Mouse (Mus musculus): ENCODE measurements around the gene Myzap. TPM values are rescaled to one million over a fixed set of nuclear protein-coding genes. Genes with fewer than 3 reads are reported as not detected.
A peak's percentile ranks its signal among the peaks of the same experiment; 100 is the strongest.

The Myzap gene
- polyA plus RNA-seq, 1 experiment from 2014 or later, result 2.3 TPM

- Histone ChIP-seq H3K4me1 (replicated peaks) (no peaks in the 10 kb centered on the region), H3K27ac (replicated peaks) (no peak overlapping the region), H3K4me2 (no peak overlapping the region), H3K4me3 (no peak overlapping the region), H3K36me3 (no peaks in the 10 kb centered on the region), H3K9me3 (no peaks in the 10 kb centered on the region), H3K27me3 (no peaks in the 10 kb centered on the region), H3K9ac (no peak overlapping the region)
- no peak for ATAC-seq (ENCODE audit: low FRiP score, low read depth)
- 37% methylated on average over 5 of the region's 5 CpGs for WGBS
These were observed 23.7 kb downstream of the Myzap start for GRCm38 (mm10) chr9:71568323-71568942.

GRCm38 (mm10) chr9:71567391-71567790 lies 24.8 kb downstream of the Myzap start:
- Histone ChIP-seq H3K9ac (no peak overlapping the region), H3K27ac (replicated peaks) (no peak overlapping the region), H3K4me3 (no peak overlapping the region), H3K36me3 (no peaks in the 10 kb centered on the region), H3K4me2 (no peak overlapping the region), H3K4me1 (replicated peaks) (no peaks in the 10 kb centered on the region), H3K27me3 (no peaks in the 10 kb centered on the region), H3K9me3 (no peaks in the 10 kb centered on the region)
- 66% methylated on average over 3 of the region's 3 CpGs for WGBS
- ATAC-seq (ENCODE audit: low FRiP score, low read depth), result no peak

- Histone ChIP-seq H3K27me3 (no peaks in the 10 kb centered on the region), H3K4me1 (replicated peaks) (no peaks in the 10 kb centered on the region), H3K27ac (replicated peaks) (no peak overlapping the region), H3K36me3 (no peaks in the 10 kb centered on the region), H3K4me3 (no peak overlapping the region), H3K9ac (no peak overlapping the region), H3K4me2 (no peak overlapping the region), H3K9me3 (no peaks in the 10 kb centered on the region)
- 74% methylated on average over 4 of the region's 4 CpGs for WGBS
- ATAC-seq (ENCODE audit: low FRiP score, low read depth), result no peak
These were observed 25.4 kb downstream of the Myzap start for GRCm38 (mm10) chr9:71566763-71567162.

- Histone ChIP-seq H3K4me1 (replicated peaks) (no peaks in the 10 kb centered on the region), H3K4me2 (no peak overlapping the region), H3K36me3 (no peaks in the 10 kb centered on the region), H3K27ac (replicated peaks) (no peak overlapping the region), H3K9me3 (no peaks in the 10 kb centered on the region), H3K27me3 (no peaks in the 10 kb centered on the region), H3K9ac (no peak overlapping the region), H3K4me3 (no peak overlapping the region)
- WGBS, result 35% methylated on average over 2 of the region's 2 CpGs
- no peak for ATAC-seq (ENCODE audit: low FRiP score, low read depth)
These were observed 34.4 kb downstream of the Myzap start for GRCm38 (mm10) chr9:71557737-71558136.

- no peak for ATAC-seq (ENCODE audit: low FRiP score, low read depth)
- H3K4me1 ChIP-seq (replicated peaks), result no peaks in the 10 kb centered on the region
- 98% methylated on average over 3 of the region's 3 CpGs for WGBS
- no peak overlapping the region for H3K4me3 ChIP-seq
- no peaks in the 10 kb centered on the region for H3K27me3 ChIP-seq
- no peak overlapping the region for H3K27ac ChIP-seq (replicated peaks)
- no peaks in the 10 kb centered on the region for H3K36me3 ChIP-seq
- no peaks in the 10 kb centered on the region for H3K9me3 ChIP-seq
- H3K9ac ChIP-seq, result no peak overlapping the region
- H3K4me2 ChIP-seq, result no peak overlapping the region
These were observed 38.2 kb downstream of the Myzap start for GRCm38 (mm10) chr9:71554001-71554400.

- Histone ChIP-seq H3K36me3 (no peaks in the 10 kb centered on the region), H3K9ac (no peak overlapping the region), H3K27me3 (no peaks in the 10 kb centered on the region), H3K9me3 (no peaks in the 10 kb centered on the region), H3K4me1 (replicated peaks) (no peaks in the 10 kb centered on the region), H3K4me2 (no peak overlapping the region), H3K4me3 (no peak overlapping the region), H3K27ac (replicated peaks) (no peak overlapping the region)
- WGBS, result 94% methylated on average over 8 of the region's 8 CpGs
- no peak for ATAC-seq (ENCODE audit: low FRiP score, low read depth)
These were observed 42.0 kb downstream of the Myzap start for GRCm38 (mm10) chr9:71550176-71550575.

GRCm38 (mm10) chr9:71547704-71548275 lies 44.4 kb downstream of the Myzap start:
- ATAC-seq (ENCODE audit: low FRiP score, low read depth), result no peak
- H3K9me3 ChIP-seq, result no peaks in the 10 kb centered on the region
- H3K9ac ChIP-seq, result no peak overlapping the region
- no peak overlapping the region for H3K4me2 ChIP-seq
- no peak overlapping the region for H3K27ac ChIP-seq (replicated peaks)
- 0 out of 2 replicates have a peak, but pooled peaks cover 2% of the 10 kb centered on the region for H3K27me3 ChIP-seq
- H3K4me3 ChIP-seq, result no peak overlapping the region
- H3K4me1 ChIP-seq (replicated peaks), result peaks cover 4% of the 10 kb centered on the region
- H3K36me3 ChIP-seq, result no peaks in the 10 kb centered on the region
- WGBS, result 68% methylated on average over 10 of the region's 10 CpGs

- ATAC-seq (ENCODE audit: low FRiP score, low read depth), result no peak
- 92% methylated on average over 5 of the region's 5 CpGs for WGBS
- Histone ChIP-seq H3K4me2 (no peak overlapping the region), H3K4me1 (replicated peaks) (peaks cover 4% of the 10 kb centered on the region), H3K9ac (no peak overlapping the region), H3K27ac (replicated peaks) (no peak overlapping the region), H3K9me3 (no peaks in the 10 kb centered on the region), H3K36me3 (no peaks in the 10 kb centered on the region), H3K4me3 (no peak overlapping the region), H3K27me3 (0 out of 2 replicates have a peak, but pooled peaks cover 2% of the 10 kb centered on the region)
These were observed 47.3 kb downstream of the Myzap start for GRCm38 (mm10) chr9:71544831-71545230.

GRCm38 (mm10) chr9:71543443-71544222 lies 48.5 kb downstream of the Myzap start:
- H3K27me3 ChIP-seq, result 0 out of 2 replicates have a peak, but pooled peaks cover 2% of the 10 kb centered on the region
- 19% methylated on average over 19 of the region's 19 CpGs for WGBS
- no peak overlapping the region for H3K9ac ChIP-seq
- H3K4me3 ChIP-seq, result no peak overlapping the region
- H3K4me2 ChIP-seq, result peak overlapping the region; percentile 18; the same call in 1 of the 2 replicates
- H3K36me3 ChIP-seq, result no peaks in the 10 kb centered on the region
- no peak overlapping the region for H3K27ac ChIP-seq (replicated peaks)
- H3K4me1 ChIP-seq (replicated peaks), result peaks cover 4% of the 10 kb centered on the region
- ATAC-seq (ENCODE audit: low FRiP score, low read depth), result peak; percentile 82; the same call in 1 of the 2 replicates
- no peaks in the 10 kb centered on the region for H3K9me3 ChIP-seq

- Histone ChIP-seq H3K4me1 (replicated peaks) (peaks cover 4% of the 10 kb centered on the region), H3K27ac (replicated peaks) (no peak overlapping the region)
These were observed 49.9 kb downstream of the Myzap start for GRCm38 (mm10) chr9:71542292-71542691.

GRCm38 (mm10) chr9:71540739-71541138 lies 51.4 kb downstream of the Myzap start:
- Histone ChIP-seq H3K27me3 (0 out of 2 replicates have a peak, but pooled peaks cover 2% of the 10 kb centered on the region), H3K9ac (no peak overlapping the region), H3K4me1 (replicated peaks) (peaks cover 4% of the 10 kb centered on the region), H3K4me3 (no peak overlapping the region), H3K9me3 (no peaks in the 10 kb centered on the region), H3K36me3 (no peaks in the 10 kb centered on the region), H3K27ac (replicated peaks) (no peak overlapping the region), H3K4me2 (no peak overlapping the region)
- 81% methylated on average over 3 of the region's 3 CpGs for WGBS
- no peak for ATAC-seq (ENCODE audit: low FRiP score, low read depth)

More at GRCm38 (mm10) chr9:71542292-71542691, 49.9 kb downstream of the Myzap start:
- WGBS, result 77% methylated on average over 5 of the region's 5 CpGs
- H3K9me3 ChIP-seq, result no peaks in the 10 kb centered on the region
- ATAC-seq (ENCODE audit: low FRiP score, low read depth), result no peak
- no peak overlapping the region for H3K4me2 ChIP-seq
- H3K4me3 ChIP-seq, result no peak overlapping the region
- no peaks in the 10 kb centered on the region for H3K36me3 ChIP-seq
- 0 out of 2 replicates have a peak, but pooled peaks cover 2% of the 10 kb centered on the region for H3K27me3 ChIP-seq
- H3K9ac ChIP-seq, result no peak overlapping the region

GRCm38 (mm10) chr9:71535730-71536129 lies 56.4 kb downstream of the Myzap start:
- Histone ChIP-seq H3K4me3 (no peak overlapping the region), H3K27ac (replicated peaks) (no peak overlapping the region), H3K9me3 (no peaks in the 10 kb centered on the region), H3K4me2 (no peak overlapping the region), H3K36me3 (no peaks in the 10 kb centered on the region), H3K9ac (no peak overlapping the region), H3K4me1 (replicated peaks) (no peaks in the 10 kb centered on the region), H3K27me3 (no peaks in the 10 kb centered on the region)
- 94% methylated on average over 5 of the region's 5 CpGs for WGBS
- ATAC-seq (ENCODE audit: low FRiP score, low read depth), result no peak
